ENCODE assay signal across 28 mouse cellular contexts in genomic region chr8:13655033-13655351, GRCm38 (mm10). TPM values are rescaled to one million over a fixed set of nuclear protein-coding genes. Genes with fewer than 3 reads are reported as not detected.
DNase-seq lines count a peak whose midpoint lies in the region; ATAC-seq lines count a peak whose summit lies in the region.
"Had no signal": no experiment of that assay in that cellular context is flagged by ENCODE, and none has a peak within 500 bp of the region (broad histone marks: within the 10 kb centered on the region; RNA-seq: fewer than 3 reads in every experiment).

No protein-coding gene starts in this region.

- H3K4me3 ChIP-seq in heart, embryonic 15.5 days: no peak overlapping the region
- H3K4me3 ChIP-seq in heart, embryonic 10.5 days: no peak overlapping the region
- H3K4me3 ChIP-seq in megakaryocyte, embryonic 14.5 days (replicated peaks): peak overlapping the region; percentile 50
- no peak overlapping the region for H3K4me3 ChIP-seq in embryonic facial prominence, embryonic 15.5 days (replicated peaks)
- H3K4me3 ChIP-seq: forebrain, embryonic 13.5 days; hindbrain, embryonic 13.5 days; limb, embryonic 10.5 days; liver, embryonic 15.5 days had no signal

- H3K9ac ChIP-seq in heart, embryonic 15.5 days: no peak overlapping the region
- no peak overlapping the region for H3K9ac ChIP-seq in embryonic facial prominence, embryonic 15.5 days
- H3K9ac ChIP-seq: forebrain, embryonic 13.5 days; hindbrain, embryonic 13.5 days; liver, embryonic 15.5 days had no signal

- peaks cover 51% of the 10 kb centered on the region for H3K4me1 ChIP-seq in heart, embryonic 15.5 days (replicated peaks)
- peaks cover 63% of the 10 kb centered on the region for H3K4me1 ChIP-seq in heart, embryonic 10.5 days
- peaks cover 100% of the 10 kb centered on the region for H3K4me1 ChIP-seq in megakaryocyte, embryonic 14.5 days
- peaks cover 18% of the 10 kb centered on the region; the same call in 1 of the 2 replicates for H3K4me1 ChIP-seq in embryonic facial prominence, embryonic 15.5 days

- H3K9me3 ChIP-seq in heart, embryonic 15.5 days (replicated peaks): no peaks in the 10 kb centered on the region
- no peaks in the 10 kb centered on the region for H3K9me3 ChIP-seq in heart, embryonic 10.5 days
- no peaks in the 10 kb centered on the region for H3K9me3 ChIP-seq in megakaryocyte, embryonic 14.5 days
- no peaks in the 10 kb centered on the region for H3K9me3 ChIP-seq in embryonic facial prominence, embryonic 15.5 days (replicated peaks)
- H3K9me3 ChIP-seq: forebrain, embryonic 13.5 days; hindbrain, embryonic 13.5 days; limb, embryonic 10.5 days; liver, embryonic 15.5 days had no signal

- WGBS in heart, embryonic 15.5 days: 83% methylated on average over 5 of the region's 5 CpGs
- WGBS in heart, embryonic 10.5 days: 95% methylated on average over 5 of the region's 5 CpGs
- 80% methylated on average over 5 of the region's 5 CpGs for WGBS in embryonic facial prominence, embryonic 15.5 days

- H3K4me2 ChIP-seq in heart, embryonic 15.5 days: no peak overlapping the region
- H3K4me2 ChIP-seq in embryonic facial prominence, embryonic 15.5 days (replicated peaks): no peak overlapping the region
- H3K4me2 ChIP-seq: forebrain, embryonic 13.5 days; hindbrain, embryonic 13.5 days; liver, embryonic 15.5 days had no signal

- H3K36me3 ChIP-seq in heart, embryonic 15.5 days: no peaks in the 10 kb centered on the region
- peaks cover 2% of the 10 kb centered on the region; the same call in 1 of the 2 replicates for H3K36me3 ChIP-seq in heart, embryonic 10.5 days
- peaks cover 95% of the 10 kb centered on the region for H3K36me3 ChIP-seq in megakaryocyte, embryonic 14.5 days (replicated peaks; ENCODE audit: low read length)
- no peaks in the 10 kb centered on the region for H3K36me3 ChIP-seq in embryonic facial prominence, embryonic 15.5 days
- H3K36me3 ChIP-seq: hindbrain, embryonic 13.5 days; limb, embryonic 10.5 days; liver, embryonic 15.5 days had no signal

- H3K27me3 ChIP-seq in heart, embryonic 15.5 days: no peaks in the 10 kb centered on the region
- no peaks in the 10 kb centered on the region for H3K27me3 ChIP-seq in heart, embryonic 10.5 days (ENCODE audit: insufficient read depth, poor library complexity, severe bottlenecking)
- no peaks in the 10 kb centered on the region for H3K27me3 ChIP-seq in megakaryocyte, embryonic 14.5 days (replicated peaks)
- H3K27me3 ChIP-seq in embryonic facial prominence, embryonic 15.5 days: no peaks in the 10 kb centered on the region
- H3K27me3 ChIP-seq: forebrain, embryonic 13.5 days; hindbrain, embryonic 13.5 days; liver, embryonic 15.5 days had no signal

- DNase-seq in heart, embryonic 10.5 days (ENCODE audit: low spot score): no peak
- no peak for DNase-seq in layer of hippocampus, postnatal 36 days
- no peak for DNase-seq in thymus, postnatal 0 days (ENCODE audit: low spot score)
- DNase-seq: adrenal gland, adult 8-10 months; cerebellum, adult 2 months; cerebellum, postnatal 25 days; embryo, embryonic 11 days; heart, postnatal 10 days; kidney, adult 11 months; layer of hippocampus, adult 9-11 months; liver; midbrain, embryonic 14.5 days; thymus, adult 2 months had no signal

- ATAC-seq in heart, embryonic 15.5 days (replicated peaks; ENCODE audit: insufficient number of reproducible peaks, insufficient read depth, low FRiP score, low read depth): no peak
- ATAC-seq in megakaryocyte, adult 5-6 weeks (ENCODE audit: poor library complexity, severe bottlenecking): no peak
- peak; percentile 81 for ATAC-seq in embryonic facial prominence, embryonic 15.5 days (ENCODE audit: insufficient number of reproducible peaks, low FRiP score, low TSS enrichment, low read depth)
- ATAC-seq: activated CD4-positive, CD25-positive, alpha-beta regulatory T cell, adult 4 months; forebrain, embryonic 13.5 days had no signal

- H3K27ac ChIP-seq in heart, embryonic 15.5 days: peak overlapping the region; percentile 11; the same call in 1 of the 2 replicates
- no peak overlapping the region for H3K27ac ChIP-seq in heart, embryonic 10.5 days
- no peak overlapping the region for H3K27ac ChIP-seq in embryonic facial prominence, embryonic 15.5 days (replicated peaks)
- H3K27ac ChIP-seq: forebrain, embryonic 13.5 days; hindbrain, embryonic 13.5 days; limb, embryonic 10.5 days; liver, embryonic 15.5 days; stomach, postnatal 0 days had no signal

RNA-seq across cellular contexts. Expression of gene Rasa3, which starts 22.4 kb away (rescaled TPM):
- 19.0 and 28.5 TPM in 2 replicates for polyA plus RNA-seq in heart, embryonic 15.5 days (2015; fragmentation: Nextera tagmentation; extraction: Ambion mirVana)
- 33.0 and 48.0 TPM in 2 replicates for polyA plus RNA-seq in heart, embryonic 10.5 days (2016; fragmentation: Nextera tagmentation; extraction: Ambion mirVana)
- polyA plus RNA-seq in megakaryocyte, embryonic 14.5 days (2012; ENCODE audit: insufficient read depth, low replicate concordance): 86.3 and 103 TPM in 2 replicates
- 72.8 and 75.0 TPM in 2 replicates for total RNA-seq in megakaryocyte, adult 5-6 weeks (2015)
- total RNA-seq in megakaryocyte, adult 5-6 weeks (2017): 159 and 164 TPM in 2 replicates
- 36.0 and 37.4 TPM in 2 replicates for polyA plus RNA-seq in embryonic facial prominence, embryonic 15.5 days (2015; fragmentation: Nextera tagmentation; extraction: Ambion mirVana)
- 10 to 100 TPM; 62.4 to 69.7 TPM for total RNA-seq in layer of hippocampus, postnatal 36 days (2021)
- polyA plus RNA-seq in thymus, postnatal 0 days (2015; fragmentation: Nextera tagmentation; extraction: Ambion mirVana): 24.2 TPM in 2 replicates

RNA-seq across cellular contexts. Expression of gene Cfap97d2, which starts 50.7 kb away (rescaled TPM):
- polyA plus RNA-seq in heart, embryonic 15.5 days (2015; fragmentation: Nextera tagmentation; extraction: Ambion mirVana): not detected in 2 replicates
- polyA plus RNA-seq in heart, embryonic 10.5 days (2016; fragmentation: Nextera tagmentation; extraction: Ambion mirVana): not detected in 2 replicates
- 6.9 TPM in 1 of 2 replicates, not detected in the other for polyA plus RNA-seq in megakaryocyte, embryonic 14.5 days (2012; ENCODE audit: insufficient read depth, low replicate concordance)
- total RNA-seq in megakaryocyte, adult 5-6 weeks (2015): not detected in 2 replicates
- not detected in 2 replicates for total RNA-seq in megakaryocyte, adult 5-6 weeks (2017)
- 1.4 and 2.3 TPM in 2 replicates for polyA plus RNA-seq in embryonic facial prominence, embryonic 15.5 days (2015; fragmentation: Nextera tagmentation; extraction: Ambion mirVana)
- total RNA-seq in layer of hippocampus, postnatal 36 days (2021): 1 to 10 TPM; 1.1 to 1.3 TPM
- 0.08 TPM in 1 of 2 replicates, not detected in the other for polyA plus RNA-seq in thymus, postnatal 0 days (2015; fragmentation: Nextera tagmentation; extraction: Ambion mirVana)
- total RNA-seq: gastrocnemius, adult 18-20 months; heart, postnatal 10 days; megakaryocyte-erythroid progenitor cell, adult 5-6 weeks; MEL had no signal
- polyA plus RNA-seq: activated CD4-positive, CD25-positive, alpha-beta regulatory T cell, adult 4 months; C2C12; kidney, embryonic 16.5 days; limb, embryonic 10.5 days; liver, embryonic 15.5 days; thymus, adult 2 months had no signal
